In genomic region chr5:143410841-143411395, GRCm38 (mm10) we compare ENCODE assay signal across 19 mouse cellular contexts. TPM values are rescaled to one million over a fixed set of nuclear protein-coding genes. Genes with fewer than 3 reads are reported as not detected.
DNase-seq lines count a peak whose midpoint lies in the region; TF ChIP-seq lines count a peak whose summit lies in the region.
"Had no signal": no experiment of that assay in that cellular context is flagged by ENCODE, and none has a peak within 500 bp of the region (broad histone marks: within the 10 kb centered on the region; RNA-seq: fewer than 3 reads in every experiment).

No protein-coding gene starts in this region.

- H3K4me3 ChIP-seq in layer of hippocampus, adult 2 months: no peak overlapping the region
- H3K4me3 ChIP-seq: forebrain, embryonic 12.5 days; heart, embryonic 10.5 days; hindbrain, embryonic 10.5 days; limb, embryonic 12.5 days; liver, embryonic 15.5 days; midbrain, embryonic 12.5 days had no signal

- no peak for TF ChIP-seq CTCF in layer of hippocampus, adult 2 months (conservative IDR thresholded peaks at IDR 0.05)

- peak in 1 of 2 experiments; percentile 13 for DNase-seq in layer of hippocampus, adult 2 months (ENCODE audit: low spot score in 2 of 2)
- no peak for DNase-seq in layer of hippocampus, adult 9-11 months
- peak; percentile 24 for DNase-seq in lung, postnatal 10 days
- DNase-seq in lung, postnatal 4 days: no peak
- peak; percentile 42 for DNase-seq in adipocyte (ENCODE audit: low spot score)
- peak; percentile 35 to 37 for DNase-seq in frontal cortex, postnatal 36 days (ENCODE audit: low spot score in 2 of 2)
- DNase-seq in ovary, postnatal 14 days (ENCODE audit: low spot score): no peak
- no peak for DNase-seq in adrenal gland, postnatal 4 days (ENCODE audit: low spot score in 2 of 2)
- DNase-seq: adrenal gland, adult 8-10 months; cerebellum, adult 9-11 months; kidney, adult 2 months; kidney, postnatal 25 days; thymus, adult 18-20 months had no signal

- H3K27ac ChIP-seq in layer of hippocampus, adult 2 months: peak overlapping the region; percentile 43; the same call in 1 of the 2 replicates
- H3K27ac ChIP-seq: forebrain, embryonic 12.5 days; heart, embryonic 10.5 days; hindbrain, embryonic 10.5 days; limb, embryonic 12.5 days; liver, embryonic 15.5 days; midbrain, embryonic 12.5 days had no signal

RNA-seq across cellular contexts. Expression of gene Kdelr2, which starts 7.3 kb away (rescaled TPM):
- total RNA-seq in layer of hippocampus, adult 2 months (2021): 10 to 100 TPM; 34.3 to 36.2 TPM
- total RNA-seq in adrenal gland, postnatal 4 days (2021): 100 to 1,000 TPM; 129 to 136 TPM

RNA-seq across cellular contexts. Expression of gene Daglb, which starts 53.5 kb away (rescaled TPM):
- total RNA-seq in layer of hippocampus, adult 2 months (2021): 10 to 100 TPM; 27.7 to 32.1 TPM
- total RNA-seq in adrenal gland, postnatal 4 days (2021): 10 to 100 TPM; 13.4 to 13.5 TPM

RNA-seq across cellular contexts. Expression of gene Grid2ip, which starts 53.8 kb away (rescaled TPM):
- total RNA-seq in layer of hippocampus, adult 2 months (2021): 1 to 10 TPM; 1.2 to 2.2 TPM
- total RNA-seq in adrenal gland, postnatal 4 days (2021): 1 to 10 TPM; 1.2 TPM

Comparison
In these comparisons a context has a peak if more than half of its experiments do, and no peak if none do; other contexts are left out.
1. DNase-seq: peak in lung, postnatal 10 days (single experiment), adipocyte (single experiment) and frontal cortex, postnatal 36 days (2 of 2); none in layer of hippocampus, adult 9-11 months (single experiment), lung, postnatal 4 days (0 of 2), ovary, postnatal 14 days (single experiment) and adrenal gland, postnatal 4 days (0 of 2).